Mouse (Mus musculus): ENCODE data around the gene Fam20b.

Fam20b gene

DNA sequence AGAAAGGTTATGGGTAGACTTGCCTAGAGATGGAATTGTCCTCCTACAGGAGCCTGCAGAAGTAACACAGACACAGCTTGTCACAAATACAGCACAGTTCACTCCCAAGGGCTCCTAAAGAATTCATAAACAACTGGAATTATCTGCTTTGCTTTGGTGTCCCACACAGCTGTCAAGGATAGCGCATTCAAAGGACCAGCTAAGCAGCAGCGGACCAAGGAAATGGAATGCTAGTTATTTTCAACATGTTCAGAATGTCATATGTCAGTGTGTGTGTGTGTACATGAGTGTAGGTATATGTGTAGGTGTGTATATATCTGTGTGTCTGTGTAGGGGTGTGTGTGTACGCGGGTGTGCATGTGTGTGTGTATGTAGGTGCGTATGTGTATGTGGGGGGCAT, 14.1 kb upstream of the Fam20b start:
- in situ Hi-C loops (cut with MboI, MseI) = loop anchor here in 1 of 2 experiments (5.0 kb wide), 1 partner anchor 159 kb away; no protein-coding TSS in a partner anchor

DNA sequence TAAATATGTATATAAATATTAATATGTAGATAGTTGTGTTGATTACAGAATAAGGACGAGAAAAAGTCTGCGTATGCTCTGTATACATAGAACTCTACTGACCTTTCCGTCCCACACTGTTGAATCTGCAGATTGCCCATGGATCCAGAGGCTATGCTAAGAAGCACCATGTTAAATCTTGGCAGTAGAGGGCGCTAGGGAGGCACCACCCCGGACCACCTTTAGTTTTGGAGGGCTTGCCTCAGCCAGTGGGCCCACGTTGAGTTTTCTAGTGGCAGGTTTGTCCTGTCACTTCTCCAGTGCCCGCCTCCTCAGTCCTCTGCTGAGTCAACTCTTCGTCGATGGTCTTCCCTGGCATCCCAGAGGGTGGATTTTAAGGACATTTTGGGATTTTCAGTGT, 11.9 kb upstream of the Fam20b start:
- in situ Hi-C loops (cut with MboI, MseI) = loop anchor here in 1 of 2 experiments (5.0 kb wide), 1 partner anchor 161 kb away; no protein-coding TSS in a partner anchor

DNA sequence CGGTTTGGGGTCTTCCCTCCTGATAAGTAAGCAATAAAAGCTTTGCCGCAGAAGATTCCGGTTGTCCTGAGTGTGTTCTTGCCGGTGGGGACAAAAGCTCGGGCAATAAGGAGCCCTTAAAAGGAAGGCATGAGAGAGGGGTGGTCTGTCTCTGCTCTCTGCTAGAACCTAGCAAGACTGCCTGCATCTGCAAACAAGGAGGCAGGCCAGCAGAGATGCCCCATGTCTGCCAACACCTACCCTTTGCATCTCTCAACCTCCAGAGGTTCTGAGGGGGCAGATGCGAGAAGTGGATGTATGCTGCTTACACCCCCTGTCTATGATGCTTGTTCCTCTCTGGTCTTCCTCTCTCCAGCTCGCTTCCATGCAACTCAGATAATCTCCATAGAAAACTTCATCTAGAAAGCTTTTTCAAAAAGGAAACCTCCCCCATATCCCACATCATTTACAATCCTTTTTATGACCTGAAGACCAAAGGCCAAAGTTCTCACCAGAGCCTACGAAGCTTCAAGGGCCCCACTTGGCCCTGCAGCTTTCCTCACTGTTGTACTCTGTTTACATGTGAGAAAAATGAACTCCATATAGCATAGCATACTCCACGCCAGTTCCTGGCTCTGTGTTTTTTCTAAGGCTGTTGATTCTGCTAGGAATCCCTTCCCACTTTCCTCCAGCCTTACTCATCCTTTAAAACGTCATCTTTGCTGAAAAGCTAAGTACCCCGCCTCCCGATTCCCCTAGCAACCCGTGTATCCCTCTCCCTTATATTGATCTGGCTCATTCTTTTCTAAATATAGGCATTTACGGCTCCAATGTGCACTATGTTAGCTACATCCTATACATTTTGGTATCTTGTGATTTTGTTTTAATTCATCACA, 8.6 kb upstream of the Fam20b start:
- in situ Hi-C loops (cut with MboI, MseI) = loop anchor here in 1 of 2 experiments (10.0 kb wide), 1 partner anchor 697 kb away; no protein-coding TSS in a partner anchor

DNA sequence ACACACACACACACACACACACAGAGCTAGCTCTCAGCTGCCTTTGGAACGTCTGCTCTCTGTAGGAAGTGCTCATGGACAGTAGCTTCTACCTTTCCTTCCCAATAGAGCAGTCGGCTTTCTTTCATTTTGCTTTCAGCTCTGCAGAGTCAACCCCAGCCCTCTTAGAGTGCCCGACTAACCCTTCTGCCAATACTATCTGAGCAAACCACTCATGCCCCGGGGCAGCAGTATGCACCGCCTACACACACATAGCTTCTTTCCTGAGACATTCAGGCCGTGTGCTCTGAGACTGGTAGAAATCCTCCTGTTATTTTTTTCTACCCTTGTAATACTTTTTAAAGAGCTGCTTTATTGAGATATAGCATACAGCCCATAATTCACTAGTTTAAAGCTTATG, 3.2 kb upstream of the Fam20b start:
- in situ Hi-C loops (cut with MboI, MseI) = loop anchor here in 1 of 2 experiments (10.0 kb wide), 1 partner anchor 703 kb away; no protein-coding TSS in a partner anchor

DNA sequence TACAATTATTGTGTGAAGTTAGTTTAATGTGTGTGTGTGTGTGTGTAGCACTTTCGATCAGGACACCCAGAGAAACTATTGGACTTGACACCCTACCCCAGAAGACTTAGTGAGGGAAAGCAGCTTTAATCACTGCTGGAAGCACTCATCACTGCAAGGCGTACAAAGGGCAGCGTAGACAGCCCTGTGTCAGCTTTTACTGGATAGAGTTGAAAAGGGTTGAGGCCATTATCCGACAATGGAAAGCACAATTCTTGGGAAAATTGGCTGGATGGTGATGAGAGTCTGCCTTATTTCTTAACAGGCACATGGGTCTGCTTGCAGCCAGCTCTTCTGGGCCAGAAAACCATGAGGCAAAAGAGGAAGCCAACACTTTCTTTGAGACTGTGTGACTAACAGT, 1.2 kb upstream of the Fam20b start:
- in situ Hi-C loops (cut with MboI, MseI) = loop anchor here in 1 of 2 experiments (10.0 kb wide), 1 partner anchor 705 kb away; no protein-coding TSS in a partner anchor

DNA sequence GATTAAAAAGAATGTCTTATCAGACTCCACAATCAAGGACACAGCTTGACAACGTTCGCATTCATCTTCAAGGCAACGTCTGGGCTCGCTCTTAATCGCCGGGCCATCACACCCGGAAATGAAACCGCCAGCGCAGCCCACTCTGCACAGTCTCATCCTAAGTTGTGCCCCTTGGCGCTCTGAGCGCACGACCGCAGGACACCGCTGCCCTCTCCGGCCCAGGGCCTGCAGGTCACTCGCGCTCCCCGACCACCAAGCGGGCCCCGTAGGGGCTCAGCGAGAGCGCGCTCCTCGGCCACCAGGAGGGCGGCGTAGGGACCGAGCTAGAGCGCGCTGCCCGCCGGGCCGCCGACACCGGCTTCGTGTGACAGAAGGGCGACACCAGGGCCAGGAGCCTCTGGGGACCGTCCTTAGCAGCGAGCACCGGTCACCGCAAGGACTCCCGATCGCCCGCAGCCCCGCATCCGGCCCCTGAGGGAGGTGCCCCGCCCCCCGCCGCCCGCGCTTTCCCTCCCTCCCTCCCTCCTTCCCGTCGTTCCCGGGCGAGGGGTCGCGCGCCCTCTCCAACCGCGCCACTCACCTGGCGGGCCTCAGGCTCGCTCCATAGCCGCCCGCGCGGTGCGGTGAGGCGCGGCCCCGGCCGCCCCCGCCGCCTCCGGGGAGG, 468 bp downstream of the Fam20b start:
- in situ Hi-C loops (cut with MboI, MseI) = no loop called here

DNA sequence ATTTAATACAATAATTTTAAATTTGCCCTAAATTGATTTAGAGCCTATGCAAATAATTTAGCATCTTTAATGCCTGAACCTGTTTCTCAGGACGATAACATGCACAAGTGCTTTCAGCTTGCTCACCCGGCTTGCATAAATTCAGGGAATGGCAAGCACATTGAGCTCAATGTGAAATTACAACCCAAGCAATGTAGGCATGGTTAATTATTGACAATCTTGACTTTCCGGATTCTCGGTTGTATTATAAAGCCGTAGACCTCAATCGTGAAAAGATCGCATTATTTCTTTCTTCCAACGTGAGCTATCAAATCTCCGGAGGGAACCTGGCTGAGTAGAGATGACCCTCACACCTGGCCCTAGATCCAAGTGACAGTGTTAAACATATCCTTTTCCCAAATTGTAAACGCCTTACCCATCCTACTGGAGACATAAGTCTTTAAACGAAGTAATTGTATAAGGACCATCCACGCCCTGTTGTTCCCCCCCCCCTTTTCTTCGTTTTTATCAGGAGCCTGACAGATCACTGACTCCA, 1.1 kb downstream of the Fam20b start:
- in situ Hi-C loops (cut with MboI, MseI) = no loop called here

DNA sequence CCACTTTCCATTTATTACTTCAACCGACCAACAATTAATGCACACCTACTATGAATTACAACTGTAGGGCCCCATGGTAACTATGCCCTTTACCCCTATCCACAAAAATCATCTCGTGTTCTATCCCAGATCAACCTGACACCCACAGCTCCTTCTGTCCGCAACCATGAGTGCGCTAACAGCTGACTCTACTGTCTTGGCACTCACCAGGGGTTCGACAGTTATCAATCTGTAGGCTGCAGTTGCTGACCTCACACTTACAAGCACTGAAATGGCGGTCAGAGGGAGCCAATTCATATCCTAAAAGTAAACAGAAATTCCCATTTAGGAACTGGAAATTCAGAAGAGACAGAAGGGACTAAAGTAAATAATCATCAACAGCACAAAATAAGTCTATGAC, 2.2 kb downstream of the Fam20b start:
- in situ Hi-C loops (cut with MboI, MseI) = no loop called here

DNA sequence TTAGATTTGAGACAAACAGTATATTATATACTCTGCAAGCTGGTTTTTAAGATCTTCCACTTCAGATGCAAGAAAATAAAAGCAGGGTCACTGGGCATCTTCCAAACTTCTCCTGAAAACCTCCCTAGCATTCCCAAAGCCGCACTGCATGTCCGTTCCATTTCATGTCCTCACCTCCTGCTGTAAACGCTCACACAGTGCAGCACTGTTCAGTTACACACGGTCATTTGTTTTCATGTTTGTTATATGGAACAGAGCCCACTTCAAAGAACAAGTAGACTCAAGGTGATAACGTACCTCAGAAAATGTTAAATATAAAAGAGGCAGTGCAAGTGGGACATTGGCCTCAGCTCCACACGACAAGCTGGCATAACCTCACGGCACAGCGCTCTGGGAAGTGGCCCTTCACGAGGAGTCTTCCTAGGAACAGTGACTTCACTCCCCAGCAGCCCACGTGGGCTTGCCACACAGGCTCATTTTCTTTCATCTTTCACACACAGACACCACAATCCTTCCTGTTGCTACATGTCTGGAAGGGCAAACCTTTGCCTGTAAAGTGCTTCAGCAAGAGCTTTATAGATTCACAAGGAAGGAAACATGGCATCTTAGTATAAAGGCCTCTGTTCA, 8.3 kb downstream of the Fam20b start:
- in situ Hi-C loops (cut with MboI, MseI) = no loop called here

DNA sequence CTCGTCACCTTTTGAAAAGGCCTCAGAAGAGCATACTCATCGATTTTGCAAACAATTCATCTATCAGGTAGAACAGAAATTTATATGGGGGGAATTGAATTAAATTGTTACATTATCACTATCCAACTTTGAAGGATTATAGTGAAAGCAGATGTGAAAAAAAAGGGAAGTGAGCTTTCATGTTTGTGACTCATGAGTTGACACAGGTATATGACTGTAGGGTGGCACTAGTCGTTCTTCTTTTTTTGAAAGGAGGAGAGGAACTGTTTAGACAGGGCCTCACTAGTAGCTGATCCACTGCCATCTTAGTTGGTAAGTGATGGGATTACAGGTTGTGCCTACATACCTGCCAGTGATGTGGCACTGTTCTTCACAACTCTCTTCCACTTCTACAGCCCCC, 10.2 kb downstream of the Fam20b start:
- in situ Hi-C loops (cut with MboI, MseI) = loop anchor here in 1 of 2 experiments (10.0 kb wide), 1 partner anchor 1124 kb away; no protein-coding TSS in a partner anchor

DNA sequence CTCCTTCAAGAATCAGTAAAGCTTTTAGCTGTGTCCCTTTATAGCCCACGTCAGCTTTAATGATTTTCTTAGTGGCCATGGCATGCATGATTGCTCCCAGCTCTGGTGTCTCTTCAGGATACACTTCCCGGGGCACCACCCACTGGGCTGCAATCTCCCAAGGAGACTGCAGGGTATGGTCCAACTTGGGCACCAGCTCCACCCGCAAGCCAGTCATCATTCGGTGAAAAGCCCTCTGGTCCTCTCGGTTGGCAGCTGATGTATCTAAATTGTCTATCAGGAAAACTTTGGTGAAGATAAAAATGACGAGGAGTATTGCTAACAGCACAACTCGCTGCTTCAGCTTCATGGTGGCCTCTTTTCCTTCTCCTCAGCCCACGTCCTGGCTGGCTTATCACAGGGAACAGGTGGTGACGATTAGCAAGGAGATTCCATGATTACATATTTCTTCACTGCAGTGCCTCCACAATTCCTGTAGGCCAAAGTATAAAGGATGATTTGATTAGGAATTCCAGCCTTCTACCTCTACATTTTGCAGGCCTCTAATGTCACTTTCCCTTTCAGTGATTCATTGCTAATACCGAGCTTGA, 13.1 kb downstream of the Fam20b start:
- in situ Hi-C loops (cut with MboI, MseI) = loop anchor here in 1 of 2 experiments (10.0 kb wide), 1 partner anchor 1121 kb away; no protein-coding TSS in a partner anchor

DNA sequence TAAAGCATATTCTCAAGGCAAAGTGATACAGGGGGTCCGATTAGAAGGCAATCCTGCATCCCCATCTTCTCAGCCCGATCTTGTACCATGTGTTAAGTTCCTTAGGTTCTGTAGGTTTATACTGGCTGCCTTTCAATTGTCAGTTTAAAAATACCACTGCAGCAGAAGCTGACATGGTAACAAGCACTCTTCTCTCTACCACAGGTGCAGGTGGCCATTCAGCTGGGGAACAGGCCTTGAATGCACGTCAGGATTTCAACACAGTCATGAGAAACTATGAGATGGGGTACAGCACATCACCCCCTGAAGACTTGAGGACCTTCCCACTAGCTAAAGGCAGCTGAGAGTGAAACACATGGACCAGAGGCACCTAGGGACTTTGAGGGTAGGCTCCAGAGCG, 15.4 kb downstream of the Fam20b start:
- in situ Hi-C loops (cut with MboI, MseI) = loop anchor here in 1 of 2 experiments (10.0 kb wide), 1 partner anchor 1119 kb away; no protein-coding TSS in a partner anchor

DNA sequence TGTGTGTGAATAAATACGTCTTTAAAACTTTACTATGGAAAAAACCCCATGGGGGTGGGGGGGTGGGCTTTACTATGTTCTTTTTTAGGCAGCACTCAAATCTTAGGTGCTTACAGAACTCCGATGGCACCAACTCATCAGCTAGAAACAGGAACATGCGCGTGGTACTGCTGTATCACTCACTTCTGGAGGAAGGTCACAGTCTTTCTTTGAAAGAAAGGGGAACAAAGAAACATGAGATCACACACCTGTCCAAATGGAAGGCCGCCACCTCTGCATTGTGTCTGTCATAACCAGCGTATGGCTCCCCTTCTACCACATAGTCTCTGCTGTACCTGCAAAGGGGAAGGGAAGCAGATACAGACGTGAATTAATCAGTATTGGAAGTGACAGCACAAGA, 16.7 kb downstream of the Fam20b start:
- in situ Hi-C loops (cut with MboI, MseI) = loop anchor here in 1 of 2 experiments (10.0 kb wide), 1 partner anchor 1117 kb away; no protein-coding TSS in a partner anchor

DNA sequence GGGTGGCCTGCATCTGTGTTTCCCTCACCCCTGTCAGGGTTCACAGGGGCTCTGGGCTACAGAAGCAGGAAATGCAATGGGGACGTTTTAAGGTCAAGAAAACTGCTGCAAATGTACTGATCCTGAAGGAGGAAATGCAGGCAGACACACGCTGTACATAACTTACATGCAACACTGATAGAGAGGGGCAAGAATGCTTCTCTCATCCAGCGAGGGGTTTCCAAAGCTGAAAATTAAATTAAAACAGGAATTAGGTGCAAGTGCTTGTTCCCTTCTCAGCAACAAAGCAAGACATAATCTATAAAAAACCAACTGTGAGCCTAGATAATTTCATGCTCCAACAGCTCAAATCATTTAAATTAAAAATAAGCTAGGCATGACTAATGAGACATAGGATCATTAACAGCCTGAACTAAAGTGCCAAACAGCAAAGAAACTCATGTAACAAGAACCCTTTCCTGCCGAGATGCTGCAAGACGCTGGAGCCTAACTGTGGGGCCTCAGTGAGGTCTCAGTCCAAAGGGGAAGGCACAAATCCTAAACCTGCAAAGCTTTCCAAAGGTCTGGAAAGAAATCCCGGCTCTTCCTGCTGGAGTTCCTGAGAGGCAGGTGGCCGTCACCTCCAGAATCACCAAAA, 32.7 kb downstream of the Fam20b start:
- in situ Hi-C loops (cut with MboI, MseI) = no loop called here

DNA sequence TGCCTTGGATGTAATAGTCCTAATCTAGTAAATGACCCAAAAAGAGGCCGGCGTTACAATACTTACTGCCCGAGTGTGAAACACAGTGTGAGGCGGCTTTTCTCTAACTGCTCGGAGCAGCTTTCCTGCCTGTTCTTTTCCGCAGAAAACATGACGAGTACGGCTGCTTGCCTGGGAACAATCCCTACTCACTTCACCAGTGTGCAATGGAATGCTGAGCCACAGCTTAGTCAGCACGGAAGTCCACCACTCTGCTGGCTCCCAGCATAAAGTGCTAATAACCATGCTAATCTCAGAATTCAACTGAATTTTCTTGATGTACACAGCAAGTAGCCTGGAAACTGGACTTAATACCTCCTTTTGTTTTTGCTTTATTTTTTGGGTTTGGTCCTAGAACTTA, 39.3 kb downstream of the Fam20b start:
- in situ Hi-C loops (cut with MboI, MseI) = no loop called here

DNA sequence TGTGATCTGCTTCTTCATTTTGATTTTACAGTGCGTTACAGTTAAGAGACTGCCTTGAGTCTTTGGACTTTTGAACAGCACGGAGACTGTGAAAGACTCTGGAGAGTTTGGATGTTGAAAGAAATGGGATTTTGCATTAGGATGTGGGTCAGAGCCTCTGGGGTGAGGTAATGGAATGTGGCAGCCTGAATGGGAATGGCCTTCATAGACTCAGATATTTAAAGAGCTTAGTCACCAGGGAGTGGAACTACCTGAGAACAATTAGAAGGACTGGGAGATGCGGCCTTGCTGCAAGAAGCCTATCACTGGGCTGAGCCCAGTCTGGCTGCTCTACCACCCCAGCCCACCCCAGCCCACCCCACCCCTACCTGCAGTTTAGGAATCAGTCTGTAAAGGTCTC, 41.7 kb downstream of the Fam20b start:
- in situ Hi-C loops (cut with MboI, MseI) = no loop called here

DNA sequence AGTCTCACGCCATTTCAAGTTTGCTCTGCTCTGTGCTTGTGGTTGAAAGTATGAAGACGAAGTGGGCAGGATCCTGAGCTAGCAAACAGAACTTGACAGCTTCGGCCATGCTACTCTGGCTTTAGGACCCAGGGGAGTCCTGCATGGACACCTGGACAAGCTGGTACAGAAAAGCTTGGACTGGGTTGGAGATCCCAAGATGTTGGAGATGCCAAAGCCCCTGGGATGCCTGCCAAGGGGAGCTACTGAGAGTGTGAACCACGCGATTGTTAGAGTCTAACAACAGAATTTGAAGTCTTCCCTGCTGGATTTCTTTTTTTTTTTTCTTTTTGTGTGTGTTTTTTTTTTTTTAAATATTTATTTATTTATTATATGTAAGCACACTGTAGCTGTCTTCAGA, 42.3 kb downstream of the Fam20b start:
- in situ Hi-C loops (cut with MboI, MseI) = no loop called here

DNA sequence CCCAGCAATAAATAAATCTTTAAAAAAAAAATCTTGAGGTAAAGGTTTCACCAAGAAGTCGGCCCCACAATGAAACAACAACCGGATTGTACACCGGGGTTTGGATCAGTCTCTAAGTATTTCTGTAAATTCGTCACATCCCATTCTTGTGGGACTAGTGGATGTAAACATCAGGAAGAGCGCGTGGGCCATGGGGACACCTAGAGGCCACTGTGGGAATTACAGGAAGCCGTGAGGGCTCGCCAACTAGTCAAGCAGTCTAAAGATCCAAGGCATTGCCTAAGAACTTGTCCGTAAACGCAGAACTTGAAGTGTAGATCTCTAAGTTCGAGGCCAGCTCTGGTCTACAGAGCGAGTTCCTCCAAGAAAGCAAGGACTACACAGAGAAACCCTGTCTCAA, 42.7 kb downstream of the Fam20b start:
- in situ Hi-C loops (cut with MboI, MseI) = no loop called here

DNA sequence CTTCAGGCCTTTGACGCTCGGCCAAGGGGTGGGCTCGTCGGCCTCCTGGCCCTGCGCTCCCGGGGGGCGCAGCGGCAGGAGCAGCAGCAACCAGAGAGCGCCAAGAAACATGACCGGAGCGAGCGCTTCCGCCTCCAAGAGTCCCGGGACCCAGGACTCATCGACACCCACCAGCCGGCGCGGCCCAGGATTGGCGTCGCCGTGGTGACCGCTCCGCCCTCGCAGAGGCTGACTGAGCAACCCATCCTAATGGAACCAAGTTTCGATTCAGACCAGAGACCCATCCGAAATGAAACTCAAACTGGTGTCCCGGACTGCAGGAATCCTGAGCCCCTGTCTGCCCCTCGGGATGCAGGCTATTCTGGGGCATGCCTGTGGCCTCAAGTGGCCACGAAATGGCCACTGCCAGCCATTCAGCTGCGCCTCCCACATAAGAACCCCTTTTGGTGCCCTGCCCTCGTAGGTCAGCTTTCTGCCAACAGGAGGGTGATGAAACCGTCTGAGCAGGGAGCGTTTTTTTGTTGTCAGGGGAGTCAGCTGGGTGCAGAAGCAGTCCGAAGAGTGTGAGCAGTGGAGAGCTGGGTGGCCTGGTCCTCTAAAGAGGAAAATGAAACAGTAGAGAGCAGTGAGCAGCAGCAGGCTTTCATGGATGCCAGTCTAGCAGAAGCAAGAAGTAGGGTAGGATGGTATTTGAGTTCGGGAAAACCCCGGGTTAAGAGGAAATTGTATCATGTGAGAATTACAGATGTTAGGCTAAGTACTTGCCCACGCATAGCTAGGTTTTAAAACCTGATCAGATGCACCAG, 44.5 kb downstream of the Fam20b start, which contains the start of gene Tor3a:
Tor3a (minus strand) TSS at position 162 of the 806 bp plus-strand sequence.
- in situ Hi-C loops (cut with MboI, MseI) = no loop called here
